Mouse (Mus musculus) embryonic facial prominence, embryonic 11.5 days (tissue): ENCODE data around the gene Trpv6. TPM values are rescaled to one million over a fixed set of nuclear protein-coding genes. Genes with fewer than 3 reads are reported as not detected.

ENCODE experiments used
- ATAC-seq: fragments of 200-750 bp; cut with Nextera tagmentation; replicated peaks from 2 replicates; pipeline ENCODE4 v1.8.0; 2017; ENCODE audit warnings: low read depth; ENCODE audit not compliant: insufficient number of reproducible peaks, low FRiP score, low TSS enrichment
- DNase-seq: peaks from one replicate; pipeline ENCODE4 v3.0.0-alpha.2; 2015; ENCODE audit warnings: low spot score
- H3K27ac ChIP-seq: fragments of 300-500 bp; sonication (generic); replicated peaks from 2 replicates; pipeline ENCODE4 v1.5.1; 2014; ENCODE audit warnings: mild to moderate bottlenecking, low read depth, low read length, control low read depth
- H3K27me3 ChIP-seq: fragments of 300-500 bp; sonication (generic); 2 replicates; pipeline ENCODE4 v1.6.1; 2014; ENCODE audit warnings: mild to moderate bottlenecking, low read length, moderate library complexity, mixed read lengths; ENCODE audit not compliant: control insufficient read depth, insufficient read depth
- H3K36me3 ChIP-seq: fragments of 300-500 bp; sonication (generic); replicated peaks from 2 replicates; pipeline ENCODE4 v1.6.1; 2014; ENCODE audit warnings: low read depth, mild to moderate bottlenecking, low read length, moderate library complexity, mixed read lengths; ENCODE audit not compliant: control insufficient read depth, insufficient read depth
- H3K4me1 ChIP-seq: fragments of 300-500 bp; sonication (generic); 2 replicates; pipeline ENCODE4 v1.6.1; 2014; ENCODE audit warnings: low read length, mixed read lengths; ENCODE audit not compliant: control insufficient read depth, insufficient read depth
- H3K4me2 ChIP-seq: fragments of 300-500 bp; sonication (generic); 2 replicates; pipeline ENCODE4 v1.6.1; 2014; ENCODE audit warnings: low read depth, mild to moderate bottlenecking, control low read depth, low read length, moderate library complexity
- H3K4me3 ChIP-seq: fragments of 300-500 bp; sonication (generic); 2 replicates; pipeline ENCODE4 v1.5.1; 2014; ENCODE audit warnings: low read depth, low read length, control low read depth
- H3K9ac ChIP-seq: fragments of 300-500 bp; sonication (generic); replicated peaks from 2 replicates; pipeline ENCODE4 v1.6.1; 2014; ENCODE audit warnings: mild to moderate bottlenecking, control low read depth, low read length
- H3K9me3 ChIP-seq: fragments of 300-500 bp; sonication (generic); replicated peaks from 2 replicates; pipeline ENCODE4 v1.6.1; 2016; ENCODE audit warnings: mild to moderate bottlenecking, low read length, inconsistent platforms, mixed read lengths; ENCODE audit not compliant: control insufficient read depth
- WGBS: fragments of 180-500 bp; shearing (Covaris S2); extraction: QIAGEN DNeasy Blood & Tissue Kit; methylation state at CpG from one replicate; pipeline ENCODE4 v1.1.7; 2014; 5-methylcytosine and 5-hydroxymethylcytosine counted together
- polyA plus RNA-seq: library from polyadenylated mRNA; unstranded; fragments of >200 nt; fragmentation: Nextera tagmentation; extraction: Ambion mirVana; gene quantifications from 2 replicates; pipeline ENCODE4 v1.2.1, GENCODE M21; 2014

Gene Trpv6
- polyA plus RNA-seq, 1 experiment from 2014 or later = 0.56 TPM

DNA sequence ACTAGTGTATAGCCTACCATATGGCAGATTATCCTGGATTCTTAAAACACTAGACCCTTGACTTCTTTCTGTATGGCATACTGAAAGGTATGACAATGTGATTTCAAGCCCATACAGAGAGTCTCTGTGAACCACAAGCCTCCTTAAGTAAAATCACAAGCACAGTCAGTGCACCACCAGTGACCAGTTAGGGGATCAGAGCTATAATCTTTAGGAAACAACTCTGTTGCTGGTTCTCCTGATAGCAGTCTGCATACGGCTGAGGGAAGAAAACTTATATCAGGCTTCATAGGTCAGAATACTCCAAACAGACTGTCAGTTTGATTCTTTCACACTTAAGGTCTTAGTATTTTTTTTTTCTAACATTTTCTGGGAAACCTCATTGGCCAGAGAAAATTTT is 22.3 kb upstream of the Trpv6 start:
- Histone ChIP-seq H3K27ac (no peak overlapping the region), H3K9me3 (no peaks in the 10 kb centered on the region), H3K9ac (no peak overlapping the region), H3K27me3 (no peaks in the 10 kb centered on the region), H3K4me3 (no peak overlapping the region), H3K4me1 (no peaks in the 10 kb centered on the region), H3K4me2 (no peak overlapping the region), H3K36me3 (no peaks in the 10 kb centered on the region)
- 78% methylated on average over 1 of the region's 1 CpGs for WGBS
- ATAC-seq (no peak), DNase-seq (no peak)

- Histone ChIP-seq H3K9ac (no peak overlapping the region), H3K27ac (no peak overlapping the region), H3K36me3 (no peaks in the 10 kb centered on the region), H3K27me3 (no peaks in the 10 kb centered on the region), H3K9me3 (no peaks in the 10 kb centered on the region), H3K4me2 (no peak overlapping the region), H3K4me1 (no peaks in the 10 kb centered on the region), H3K4me3 (no peak overlapping the region)
- ATAC-seq (no peak), DNase-seq (no peak)
- WGBS = 88% methylated on average over 8 of the region's 8 CpGs
These were observed 18.4 kb upstream of the Trpv6 start for GRCm38 (mm10) chr6:41654648-41655047.

DNA sequence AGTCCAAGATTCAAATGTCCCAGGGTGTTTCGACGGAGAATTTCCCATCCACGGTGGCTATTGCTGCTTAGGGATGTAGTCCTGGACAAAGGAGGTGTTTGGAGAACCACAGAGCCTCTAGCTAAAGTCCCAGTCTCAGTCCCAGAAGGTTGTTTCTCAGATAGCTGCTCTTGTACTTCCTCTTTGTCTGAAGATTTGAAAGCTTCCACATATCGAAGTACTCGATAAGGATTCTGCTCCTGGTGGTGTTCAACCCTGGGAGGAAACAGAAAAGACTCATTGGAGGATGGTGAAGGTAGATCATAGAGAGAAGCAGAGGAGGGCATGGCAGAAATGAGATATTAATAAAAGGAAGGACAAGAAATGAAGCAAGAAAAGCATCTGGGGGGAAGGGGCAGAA is 17.0 kb upstream of the Trpv6 start:
- no peak for DNase-seq
- 94% methylated on average over 5 of the region's 5 CpGs for WGBS
- Histone ChIP-seq H3K4me2 (no peak overlapping the region), H3K27me3 (no peaks in the 10 kb centered on the region), H3K36me3 (no peaks in the 10 kb centered on the region), H3K4me1 (no peaks in the 10 kb centered on the region), H3K4me3 (no peak overlapping the region), H3K27ac (no peak overlapping the region), H3K9ac (no peak overlapping the region), H3K9me3 (no peaks in the 10 kb centered on the region)
- no peak for ATAC-seq

- Histone ChIP-seq H3K27me3 (no peaks in the 10 kb centered on the region), H3K9ac (no peak overlapping the region), H3K4me2 (no peak overlapping the region), H3K27ac (no peak overlapping the region), H3K9me3 (no peaks in the 10 kb centered on the region), H3K4me1 (no peaks in the 10 kb centered on the region), H3K36me3 (no peaks in the 10 kb centered on the region), H3K4me3 (no peak overlapping the region)
- DNase-seq (no peak), ATAC-seq (no peak)
These were observed 10.5 kb upstream of the Trpv6 start for GRCm38 (mm10) chr6:41646672-41647071.

DNA sequence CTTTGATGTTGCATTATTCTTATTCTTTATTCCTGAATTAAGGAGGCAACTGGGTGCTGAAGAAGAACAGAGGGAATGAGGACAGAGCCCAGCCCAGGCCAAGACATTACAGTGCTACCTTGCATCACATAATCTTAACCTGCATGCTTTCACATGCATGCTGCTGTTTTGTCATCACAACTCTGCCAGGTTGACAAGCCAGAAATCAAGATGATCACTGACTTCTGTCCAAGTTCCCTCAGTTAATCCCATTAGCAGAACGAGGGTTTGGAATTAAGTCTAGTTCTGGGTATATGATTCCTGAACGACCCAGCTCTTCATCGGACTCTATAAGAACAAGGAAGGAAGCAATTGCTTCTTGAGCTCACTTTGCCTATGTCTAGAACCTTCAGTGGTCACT is 10.0 kb upstream of the Trpv6 start:
- H3K36me3 ChIP-seq = no peaks in the 10 kb centered on the region
- no peak overlapping the region for H3K9ac ChIP-seq
- 88% methylated on average over 3 of the region's 3 CpGs for WGBS
- H3K9me3 ChIP-seq = no peaks in the 10 kb centered on the region
- H3K4me2 ChIP-seq = no peak overlapping the region
- H3K27me3 ChIP-seq = no peaks in the 10 kb centered on the region
- no peak overlapping the region for H3K27ac ChIP-seq
- no peak for DNase-seq
- no peak overlapping the region for H3K4me3 ChIP-seq
- H3K4me1 ChIP-seq = no peaks in the 10 kb centered on the region
- no peak for ATAC-seq

DNA sequence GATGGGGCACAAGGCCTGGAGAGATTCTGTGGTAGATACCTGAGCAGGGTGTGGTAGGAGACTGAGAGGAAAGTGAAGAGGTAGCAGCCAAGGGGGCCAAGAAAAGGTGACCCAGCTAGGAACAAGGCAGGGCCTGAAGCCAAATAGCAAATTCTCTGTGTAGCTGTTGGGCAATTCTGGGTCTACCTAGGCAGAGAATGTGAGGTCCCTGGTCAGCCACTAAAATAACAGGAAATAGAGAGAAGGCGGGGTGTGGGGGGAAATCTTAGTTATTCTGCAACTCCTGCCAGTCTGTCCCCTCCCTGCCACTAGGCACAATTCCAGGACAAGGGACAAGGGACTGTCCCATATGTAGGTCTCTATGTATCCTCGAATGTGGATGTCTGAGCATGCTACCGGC is 7.0 kb upstream of the Trpv6 start:
- H3K4me3 ChIP-seq = no peak overlapping the region
- H3K4me2 ChIP-seq = no peak overlapping the region
- no peaks in the 10 kb centered on the region for H3K36me3 ChIP-seq
- H3K9ac ChIP-seq = no peak overlapping the region
- H3K9me3 ChIP-seq = no peaks in the 10 kb centered on the region
- DNase-seq (no peak), ATAC-seq (no peak)
- WGBS = 92% methylated on average over 3 of the region's 3 CpGs
- H3K27me3 ChIP-seq = no peaks in the 10 kb centered on the region
- no peaks in the 10 kb centered on the region for H3K4me1 ChIP-seq
- H3K27ac ChIP-seq = no peak overlapping the region

DNA sequence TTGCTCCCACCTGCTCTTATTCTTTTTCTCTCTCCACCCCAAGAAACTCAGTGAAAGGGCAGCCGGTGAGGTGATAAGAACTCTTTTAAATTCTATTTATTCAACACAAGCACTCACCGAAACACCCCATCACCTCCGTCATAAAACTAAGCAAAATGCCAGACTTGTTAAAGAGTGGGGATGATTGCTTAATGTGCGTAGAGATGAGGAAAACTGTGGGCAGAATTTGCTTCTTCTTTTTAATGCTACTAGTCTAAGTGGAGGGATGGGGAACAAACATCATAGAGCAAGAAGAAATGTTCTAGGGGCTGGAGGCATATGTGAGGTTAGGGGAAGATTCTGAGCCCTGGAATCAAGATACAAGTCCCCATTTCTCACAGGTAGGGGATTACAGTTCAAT is 6.6 kb upstream of the Trpv6 start:
- Histone ChIP-seq H3K4me1 (no peaks in the 10 kb centered on the region), H3K36me3 (no peaks in the 10 kb centered on the region), H3K4me2 (no peak overlapping the region), H3K9ac (no peak overlapping the region), H3K27me3 (no peaks in the 10 kb centered on the region), H3K9me3 (no peaks in the 10 kb centered on the region), H3K27ac (no peak overlapping the region), H3K4me3 (no peak overlapping the region)
- DNase-seq = no peak
- WGBS = 92% methylated on average over 4 of the region's 4 CpGs
- ATAC-seq = no peak

DNA sequence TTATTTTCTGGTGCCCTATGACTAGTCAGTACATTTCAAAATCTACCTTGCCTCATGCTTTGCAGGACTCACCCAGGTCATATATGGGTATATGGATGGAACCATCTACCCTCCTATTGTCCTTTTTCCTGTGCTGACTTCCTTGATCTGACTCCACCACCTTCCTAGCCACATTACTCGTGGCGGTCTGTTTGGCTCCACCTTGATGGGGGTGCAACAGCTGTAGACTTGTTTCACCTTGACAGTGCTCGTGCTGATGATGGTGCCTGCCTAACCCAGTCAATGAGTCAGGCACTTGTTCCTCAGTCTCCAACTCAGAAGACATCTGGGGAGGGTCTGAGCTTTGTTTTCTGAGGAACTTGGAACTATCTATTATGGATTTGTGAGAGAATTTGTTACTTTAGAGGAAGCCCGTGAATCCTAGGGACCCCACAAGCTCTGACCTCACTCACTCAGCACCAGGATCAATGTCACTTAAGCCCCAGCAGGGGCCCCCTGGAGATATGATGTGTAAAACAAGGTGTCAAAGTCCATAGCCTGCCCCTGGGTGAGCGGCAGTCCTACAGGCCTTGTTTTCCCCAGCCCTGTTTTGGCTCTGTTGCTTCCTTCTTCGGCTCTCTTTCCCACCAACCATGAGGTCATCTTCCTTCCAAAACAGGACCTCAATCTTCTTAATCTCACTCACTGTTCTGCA is 5.1 kb upstream of the Trpv6 start:
- no peak for ATAC-seq
- WGBS = 73% methylated on average over 6 of the region's 6 CpGs
- H3K4me2 ChIP-seq = no peak overlapping the region

More for the DNA sequence above, 5.1 kb upstream of the Trpv6 start:
- DNase-seq = no peak
- Histone ChIP-seq H3K9me3 (no peaks in the 10 kb centered on the region), H3K9ac (no peak overlapping the region), H3K27ac (no peak overlapping the region), H3K27me3 (no peaks in the 10 kb centered on the region), H3K4me1 (no peaks in the 10 kb centered on the region), H3K4me3 (no peak overlapping the region), H3K36me3 (no peaks in the 10 kb centered on the region)
